Mouse (Mus musculus) neural tube, embryonic 14.5 days (tissue): Measurements from ENCODE around the gene 9530077C05Rik. TPM values are rescaled to one million over a fixed set of nuclear protein-coding genes. Genes with fewer than 3 reads are reported as not detected.

Experiments used
- ATAC-seq: fragments of 200-750 bp; cut with Nextera tagmentation; 2 replicates; pipeline ENCODE4 v1.8.0; 2017; ENCODE audit warnings: low read depth, mild to moderate bottlenecking, moderate TSS enrichment, moderate library complexity
- H3K27ac ChIP-seq: fragments of 300-500 bp; sonication (generic); 2 replicates; pipeline ENCODE4 v1.5.1; 2014; ENCODE audit warnings: low read depth, mild to moderate bottlenecking, control low read depth, low read length, moderate library complexity, mixed read lengths
- H3K27me3 ChIP-seq: fragments of 300-500 bp; sonication (generic); 2 replicates; pipeline ENCODE4 v1.6.1; 2014; ENCODE audit warnings: low read length; ENCODE audit not compliant: control insufficient read depth, insufficient read depth
- H3K36me3 ChIP-seq: fragments of 300-500 bp; sonication (generic); 2 replicates; pipeline ENCODE4 v1.6.1; 2014; ENCODE audit warnings: low read length, mixed read lengths; ENCODE audit not compliant: control insufficient read depth, insufficient read depth
- H3K4me1 ChIP-seq: fragments of 300-500 bp; sonication (generic); 2 replicates; pipeline ENCODE4 v1.6.1; 2014; ENCODE audit warnings: low read length; ENCODE audit not compliant: control insufficient read depth, insufficient read depth
- H3K4me2 ChIP-seq: fragments of 300-500 bp; sonication (generic); 2 replicates; pipeline ENCODE4 v1.6.1; 2014; ENCODE audit warnings: mild to moderate bottlenecking, low read depth, low read length, control low read depth
- H3K4me3 ChIP-seq: fragments of 300-500 bp; sonication (generic); 2 replicates; pipeline ENCODE4 v1.5.1; 2014; ENCODE audit warnings: low read depth, low read length, control low read depth, mixed read lengths
- H3K9ac ChIP-seq: fragments of 300-500 bp; sonication (generic); replicated peaks from 2 replicates; pipeline ENCODE4 v1.6.1; 2014; ENCODE audit warnings: low read depth, mild to moderate bottlenecking, control low read depth, low read length, mixed read lengths
- H3K9me3 ChIP-seq: fragments of 300-500 bp; sonication (generic); 2 replicates; pipeline ENCODE4 v1.6.1; 2016; ENCODE audit warnings: low read length; ENCODE audit not compliant: control insufficient read depth
- WGBS: fragments of 180-500 bp; shearing (Covaris S2); extraction: QIAGEN DNeasy Blood & Tissue Kit; methylation state at CpG from one replicate; pipeline ENCODE4 v1.1.7; 2014; 5-methylcytosine and 5-hydroxymethylcytosine counted together
- polyA plus RNA-seq: library from polyadenylated mRNA; unstranded; fragments of >200 nt; fragmentation: Nextera tagmentation; extraction: Ambion mirVana; gene quantifications from 2 replicates; pipeline ENCODE4 v1.2.1, GENCODE M21; 2014

Gene 9530077C05Rik
- polyA plus RNA-seq, 1 experiment from 2014 or later: 15.1 TPM

GRCm38 (mm10) chr9:22478946-22479345 is 67.6 kb downstream of the 9530077C05Rik start:
- Histone ChIP-seq H3K4me3 (no peak overlapping the region), H3K36me3 (no peaks in the 10 kb centered on the region), H3K27ac (no peak overlapping the region), H3K4me1 (peaks cover 8% of the 10 kb centered on the region; the same call in 1 of the 2 replicates), H3K4me2 (no peak overlapping the region), H3K9ac (no peak overlapping the region), H3K9me3 (no peaks in the 10 kb centered on the region), H3K27me3 (no peaks in the 10 kb centered on the region)
- 94% methylated on average over 8 of the region's 8 CpGs for WGBS
- no peak for ATAC-seq

DNA sequence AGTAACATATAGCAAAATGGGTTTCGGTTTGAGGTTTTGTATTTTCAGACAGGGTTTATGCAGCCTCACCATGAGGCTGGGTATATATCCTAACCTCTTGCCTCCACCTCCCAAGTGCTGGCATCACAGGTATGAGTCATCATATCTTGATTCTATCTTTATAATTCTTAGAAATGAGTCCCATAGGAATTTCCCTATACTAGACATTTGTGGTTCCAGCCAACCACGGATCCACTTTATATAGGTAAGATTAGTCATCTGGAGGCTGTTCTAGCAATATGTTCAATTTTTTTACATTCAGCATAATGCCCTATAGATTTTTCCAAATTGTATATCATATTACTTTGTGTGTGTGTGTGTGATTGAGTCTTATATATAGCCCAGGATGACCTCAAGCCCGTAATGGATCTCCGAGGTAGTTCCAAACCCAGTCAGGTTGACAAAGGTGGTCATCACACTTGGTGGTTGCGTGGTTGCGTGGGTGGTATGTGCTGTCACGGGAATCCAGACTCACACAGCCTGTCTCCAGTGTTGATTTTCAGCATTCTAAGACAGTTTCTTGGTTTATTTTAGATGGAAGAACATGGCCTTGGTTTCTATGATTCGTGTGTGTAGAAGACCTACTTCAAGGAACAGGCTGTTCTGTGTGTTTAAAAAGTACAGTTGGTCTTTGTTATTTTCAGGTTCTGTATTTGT is 72.7 kb downstream of the 9530077C05Rik start:
- Histone ChIP-seq H3K4me2 (no peak overlapping the region), H3K27me3 (no peaks in the 10 kb centered on the region), H3K27ac (no peak overlapping the region), H3K4me3 (no peak overlapping the region), H3K9me3 (no peaks in the 10 kb centered on the region), H3K9ac (no peak overlapping the region), H3K36me3 (no peaks in the 10 kb centered on the region), H3K4me1 (no peaks in the 10 kb centered on the region)
- no peak for ATAC-seq
- WGBS: 95% methylated on average over 8 of the region's 8 CpGs

GRCm38 (mm10) chr9:22484562-22485308 is 73.4 kb downstream of the 9530077C05Rik start:
- WGBS: 93% methylated on average over 12 of the region's 12 CpGs
- H3K4me1 ChIP-seq: no peaks in the 10 kb centered on the region
- no peak for ATAC-seq

DNA sequence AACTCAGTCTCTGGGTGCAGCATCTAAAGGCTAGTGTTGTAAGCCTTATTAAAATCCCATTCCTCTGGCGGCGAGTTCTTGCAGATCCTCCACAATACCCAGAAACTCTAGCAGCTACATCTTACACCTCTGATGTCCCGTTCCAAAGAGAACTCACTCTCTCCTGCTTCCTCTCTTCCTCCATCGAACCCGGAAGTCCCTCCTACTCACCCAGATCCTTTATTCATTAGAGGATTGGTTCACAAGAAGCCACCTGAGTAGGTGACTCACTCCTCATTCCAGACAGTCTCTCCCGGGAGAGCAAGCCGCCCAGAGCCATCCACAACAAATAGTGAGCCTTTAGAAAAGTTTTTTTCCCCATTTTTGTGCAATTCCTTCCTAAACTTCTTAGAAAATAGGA is 74.9 kb downstream of the 9530077C05Rik start:
- H3K36me3 ChIP-seq: no peaks in the 10 kb centered on the region
- no peak overlapping the region for H3K4me2 ChIP-seq
- H3K9me3 ChIP-seq: no peaks in the 10 kb centered on the region
- 95% methylated on average over 7 of the region's 7 CpGs for WGBS
- no peak overlapping the region for H3K27ac ChIP-seq
- no peaks in the 10 kb centered on the region for H3K27me3 ChIP-seq
- H3K4me1 ChIP-seq: no peaks in the 10 kb centered on the region
- no peak overlapping the region for H3K9ac ChIP-seq
- no peak for ATAC-seq
- no peak overlapping the region for H3K4me3 ChIP-seq

More at GRCm38 (mm10) chr9:22484562-22485308, 73.4 kb downstream of the 9530077C05Rik start:
- Histone ChIP-seq H3K36me3 (no peaks in the 10 kb centered on the region), H3K4me3 (no peak overlapping the region), H3K9me3 (no peaks in the 10 kb centered on the region), H3K9ac (no peak overlapping the region), H3K27ac (no peak overlapping the region), H3K27me3 (no peaks in the 10 kb centered on the region), H3K4me2 (no peak overlapping the region)

GRCm38 (mm10) chr9:22488963-22489362 is 77.7 kb downstream of the 9530077C05Rik start:
- H3K27ac ChIP-seq: no peak overlapping the region
- H3K9me3 ChIP-seq: no peaks in the 10 kb centered on the region
- no peak overlapping the region for H3K4me3 ChIP-seq
- no peaks in the 10 kb centered on the region for H3K4me1 ChIP-seq
- H3K36me3 ChIP-seq: no peaks in the 10 kb centered on the region
- H3K27me3 ChIP-seq: no peaks in the 10 kb centered on the region
- H3K4me2 ChIP-seq: no peak overlapping the region
- ATAC-seq: no peak; the same call in 1 of the 2 replicates
- H3K9ac ChIP-seq: no peak overlapping the region
- 75% methylated on average over 9 of the region's 9 CpGs for WGBS

Other genes with a start within 250 kb of the 9530077C05Rik start
- gene Zfp872, start 223.4 kb upstream of the 9530077C05Rik start, polyA plus RNA-seq: 0.17 and 0.67 TPM in 2 replicates
- gene Zfp809, start 185.8 kb upstream of the 9530077C05Rik start, polyA plus RNA-seq: 10.7 and 12.0 TPM in 2 replicates
- gene Zfp599, start 151.6 kb upstream of the 9530077C05Rik start, polyA plus RNA-seq: 9.0 and 10.8 TPM in 2 replicates
- 37.7 and 42.8 TPM in 2 replicates for gene Zfp810, start 103.9 kb upstream of the 9530077C05Rik start, polyA plus RNA-seq
- 2.3 and 5.3 TPM in 2 replicates for gene Anln, start 22.3 kb upstream of the 9530077C05Rik start, polyA plus RNA-seq
- gene Gm17545, start 42.8 kb downstream of the 9530077C05Rik start, polyA plus RNA-seq: not detected in 2 replicates
- 71.1 and 75.9 TPM in 2 replicates for gene Rp9, start 58.2 kb downstream of the 9530077C05Rik start, polyA plus RNA-seq
- 19.1 and 19.4 TPM in 2 replicates for gene Bbs9, start 64.2 kb downstream of the 9530077C05Rik start, polyA plus RNA-seq